Mouse (Mus musculus): ENCODE measurements around the gene Thbs4.
"Not testable (repeated sequence)": the region's sequence is repeated elsewhere in the genome, so short reads cannot be mapped to it uniquely, and the experiment has no call there.

The Thbs4 gene

DNA sequence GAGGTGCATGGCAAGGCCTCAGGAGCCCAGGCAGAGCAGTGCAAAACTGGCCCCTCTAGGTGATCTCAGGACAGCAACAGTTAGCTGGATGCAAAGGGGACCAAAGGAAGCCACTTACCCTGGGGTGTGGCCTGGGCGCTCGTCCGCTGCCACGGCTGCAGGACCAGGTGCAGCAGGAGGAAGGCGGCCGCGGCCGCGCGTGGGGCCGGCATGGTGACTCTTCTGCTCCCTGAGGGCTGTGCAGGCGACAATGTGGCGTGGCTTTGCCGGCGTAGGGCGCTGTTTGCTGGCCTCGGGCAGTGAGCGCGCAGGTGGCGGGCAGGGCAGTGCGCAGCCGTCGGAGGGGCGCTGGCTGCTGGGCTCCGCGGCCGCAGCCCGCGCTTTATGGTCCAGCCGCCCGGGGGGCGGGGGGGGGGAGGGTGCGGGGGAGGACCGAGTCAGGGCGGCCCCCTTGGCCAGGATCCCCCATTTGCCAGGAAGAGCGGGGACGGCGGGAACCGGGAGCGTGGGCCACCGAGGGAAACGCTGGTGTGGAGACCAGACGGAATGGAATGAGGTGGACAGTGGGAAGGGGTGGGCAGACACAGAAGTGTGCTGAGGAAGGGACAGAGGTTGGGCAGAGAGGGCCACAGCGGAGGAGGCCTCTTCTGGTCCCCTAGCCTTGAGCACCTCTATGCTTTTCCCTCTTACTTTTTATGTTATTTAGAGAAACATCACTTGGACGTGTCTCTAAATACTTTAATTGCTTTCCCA, at the start of gene Thbs4:
Thbs4 (minus strand) TSS at position 357 of the 753 bp plus-strand sequence.
- CTCF ChIA-PET: interaction anchor here (0.7 kb wide), 1 partner anchor 425 kb away, joined by 14 read pairs; no protein-coding TSS in a partner anchor

DNA sequence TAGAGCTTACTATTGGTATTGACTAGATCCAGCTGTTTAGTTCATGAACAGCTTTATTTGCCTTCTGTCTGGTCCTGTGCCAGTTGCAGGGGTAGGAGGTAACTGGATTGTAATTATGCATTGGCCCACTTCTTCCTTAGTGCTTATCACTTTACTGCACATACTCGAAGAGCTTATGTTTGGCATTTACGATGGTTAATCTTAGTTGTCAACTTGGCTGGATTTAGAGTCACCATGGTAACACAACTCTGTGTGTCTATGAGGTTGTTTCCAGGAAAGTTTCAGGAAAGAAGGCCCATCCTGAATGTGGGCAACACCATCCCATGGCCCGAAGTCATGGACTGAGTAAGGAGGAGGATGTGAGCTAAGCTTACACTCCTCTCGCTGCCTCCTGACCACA, 38.5 kb upstream of the Thbs4 start:
- CTCF ChIA-PET: no interaction called here

DNA sequence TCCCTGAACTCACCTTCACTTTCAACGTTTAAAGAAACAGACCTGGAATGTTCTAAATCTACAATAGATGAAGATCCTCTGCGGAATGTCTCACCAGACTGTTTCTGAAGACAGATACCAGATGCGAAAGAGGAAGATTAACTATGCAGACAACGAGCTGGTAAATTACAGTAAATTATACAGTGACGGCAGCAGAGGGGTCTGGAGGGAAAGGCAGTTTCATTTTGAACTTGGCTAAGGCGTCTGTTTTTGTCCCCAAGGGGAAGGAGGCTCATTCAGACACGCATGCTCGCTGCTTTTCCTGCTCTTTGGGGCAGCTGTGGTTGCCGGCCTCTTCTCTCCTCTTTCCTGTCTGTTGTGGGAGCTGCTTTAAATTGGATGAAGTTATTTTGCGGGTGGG, 34.2 kb upstream of the Thbs4 start:
- CTCF ChIA-PET: no interaction called here

DNA sequence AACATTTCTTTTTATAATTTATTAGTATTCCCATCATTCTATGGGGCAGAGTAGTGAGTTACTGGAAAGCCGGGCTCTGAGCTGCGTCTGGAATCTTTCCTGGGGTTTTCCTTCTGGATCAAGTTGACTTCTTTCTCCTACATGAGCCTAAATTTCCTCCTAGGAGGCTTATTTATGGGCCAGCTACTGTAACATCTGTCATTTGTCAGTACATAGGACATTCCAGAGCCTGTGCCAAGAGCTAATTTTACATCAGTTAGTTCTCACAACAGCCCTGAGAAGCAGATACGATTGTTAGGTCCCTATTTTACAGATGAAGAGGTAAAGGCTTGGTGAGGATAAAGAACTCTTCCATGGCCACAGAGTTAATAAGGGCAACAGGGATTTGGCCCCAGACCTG, 22.7 kb upstream of the Thbs4 start:
- CTCF ChIA-PET: no interaction called here

DNA sequence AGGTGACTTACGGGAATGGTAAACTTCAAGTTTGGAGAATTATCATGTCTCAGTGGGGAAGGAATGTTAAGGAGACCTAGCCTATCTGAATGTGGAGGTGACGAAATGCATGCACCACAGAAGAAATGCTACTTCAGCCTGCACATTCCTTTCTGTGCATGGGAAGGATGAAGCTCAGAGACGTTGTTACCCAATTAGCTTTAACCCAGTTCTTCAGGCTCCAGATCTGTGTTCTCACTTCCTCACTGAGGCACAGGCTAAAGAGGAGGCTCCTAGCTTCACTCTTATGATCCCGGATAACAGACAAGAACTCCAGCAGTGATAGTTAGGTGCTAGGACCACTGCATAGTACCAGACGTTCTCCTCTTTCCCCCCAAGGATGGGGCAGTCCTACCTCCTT, 21.7 kb upstream of the Thbs4 start:
- CTCF ChIA-PET: no interaction called here

DNA sequence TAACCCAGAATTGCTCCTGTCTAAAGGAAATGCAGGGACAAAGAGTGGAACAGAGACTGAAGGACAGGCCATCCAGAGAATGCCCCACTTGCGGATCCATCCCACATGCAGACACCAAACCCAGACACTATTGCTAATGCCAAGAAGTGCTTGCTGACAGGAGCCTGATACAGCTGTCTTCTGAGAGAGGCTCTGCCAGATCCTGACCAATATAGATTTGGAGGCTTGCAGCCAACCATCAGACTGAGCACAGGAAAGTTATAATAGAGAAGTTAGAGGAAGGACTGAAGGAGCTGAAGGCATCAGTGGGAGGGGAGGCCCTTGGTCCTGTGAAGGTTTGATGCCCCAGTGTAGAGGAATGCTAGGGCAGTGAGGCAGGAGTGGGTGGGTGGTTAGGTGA, 16.0 kb upstream of the Thbs4 start:
- CTCF ChIA-PET: not testable (repeated sequence)

DNA sequence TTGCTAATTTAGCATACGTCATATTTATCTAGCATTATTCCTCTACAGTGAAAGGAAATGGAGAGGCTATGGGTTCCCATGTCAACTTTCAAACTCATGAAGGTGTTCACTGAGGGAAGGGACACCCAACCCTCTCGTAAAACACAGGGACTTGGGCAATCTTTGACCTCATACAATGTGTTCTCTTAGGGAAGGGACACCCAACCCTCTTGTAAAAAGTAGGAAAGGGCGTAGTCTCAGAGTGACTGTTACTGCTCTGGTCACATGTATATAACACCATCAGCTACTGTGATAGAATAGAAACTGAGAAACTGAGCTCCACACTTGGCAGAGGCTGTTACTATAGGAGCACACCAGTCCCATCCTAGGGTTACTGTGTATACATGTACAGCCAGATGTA, 13.2 kb upstream of the Thbs4 start:
- CTCF ChIA-PET: no interaction called here

DNA sequence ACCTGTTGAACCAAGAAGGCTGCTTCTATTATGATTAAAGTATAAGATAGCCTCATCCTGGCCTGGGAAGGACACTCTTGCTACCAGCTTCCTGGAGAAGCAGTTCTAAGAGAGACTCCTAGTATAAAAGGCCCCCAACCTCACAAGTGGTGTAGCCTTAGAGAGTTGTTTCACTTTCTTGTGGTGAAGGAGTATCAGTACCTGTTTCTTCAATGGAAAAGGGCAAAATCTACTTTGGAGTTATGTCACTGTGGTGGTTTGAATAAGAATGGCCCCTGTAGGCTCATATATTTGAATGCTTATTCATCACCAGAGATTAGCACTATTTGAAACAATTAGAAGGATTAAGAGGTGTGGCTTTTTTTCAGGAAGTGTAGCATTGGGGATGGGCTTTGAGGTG, 12.2 kb upstream of the Thbs4 start:
- CTCF ChIA-PET: no interaction called here

DNA sequence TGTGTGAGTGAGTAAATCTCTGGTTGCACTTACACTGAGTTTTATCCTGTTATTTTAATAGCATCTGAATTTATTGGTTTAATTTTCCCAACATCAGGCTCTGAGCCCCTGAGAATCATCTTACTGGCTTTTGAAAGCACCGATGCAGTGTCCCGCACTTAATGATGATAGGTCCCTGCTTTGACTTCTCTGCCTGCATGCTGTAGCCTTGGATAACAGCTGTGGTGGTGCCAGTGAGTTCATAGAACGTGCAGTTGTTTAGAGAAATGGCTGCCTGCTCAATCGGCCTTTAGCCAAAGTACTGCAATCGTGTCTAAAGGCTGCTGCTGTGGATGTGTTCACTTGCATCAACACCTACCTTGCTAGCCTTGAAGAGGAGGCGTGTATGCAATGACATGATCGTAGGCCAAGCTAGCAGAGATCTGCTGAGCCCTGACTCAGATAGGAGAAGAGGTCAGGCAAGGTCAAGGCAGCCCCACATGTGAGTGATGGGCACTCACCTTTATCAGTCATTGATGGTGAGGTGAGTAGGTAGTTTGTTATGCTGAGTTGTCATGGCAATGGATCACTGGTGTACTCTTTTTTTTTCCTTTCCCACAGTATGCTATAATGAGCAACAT, 4.8 kb upstream of the Thbs4 start:
- CTCF ChIA-PET: no interaction called here

DNA sequence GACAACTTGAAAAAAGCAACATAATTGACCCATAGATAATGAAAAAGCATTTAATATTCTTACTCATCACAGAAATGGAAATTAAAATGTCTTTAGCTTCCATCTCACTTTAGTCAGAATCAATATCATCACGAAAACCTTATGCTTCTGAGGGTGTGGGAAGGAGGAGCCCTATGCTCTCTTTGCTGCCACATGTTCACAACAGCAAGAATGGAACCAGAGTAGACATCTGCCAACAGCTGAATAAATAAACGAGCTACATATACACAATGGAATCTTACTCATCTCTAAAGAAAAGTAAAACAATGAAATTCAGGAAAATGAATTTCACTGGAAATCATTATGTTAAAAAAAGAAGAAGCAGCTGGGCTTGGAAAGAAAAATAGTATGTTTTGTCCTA, 4.2 kb upstream of the Thbs4 start:
- CTCF ChIA-PET: no interaction called here

DNA sequence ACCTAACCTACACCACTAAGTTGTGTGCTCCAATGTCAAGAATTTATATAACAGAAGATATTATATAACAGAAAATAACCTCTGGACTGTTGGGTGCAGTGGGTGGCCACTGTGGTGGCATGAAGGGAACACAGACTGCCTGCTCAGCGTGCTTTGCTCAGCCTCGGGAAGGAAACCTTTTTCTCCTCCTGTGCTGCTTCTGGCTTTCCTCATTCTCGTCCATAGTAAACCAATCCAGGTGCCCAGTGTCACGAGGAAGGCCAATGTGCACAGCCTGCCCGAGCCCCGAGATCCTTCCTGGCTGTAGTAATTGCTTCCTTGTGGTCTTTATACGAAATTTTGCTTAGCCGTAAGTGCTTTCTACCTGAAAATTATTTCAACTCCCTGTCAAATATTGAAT, 982 bp downstream of the Thbs4 start:
- CTCF ChIA-PET: interaction anchor here (0.7 kb wide), 1 partner anchor 426 kb away, joined by 14 read pairs; no protein-coding TSS in a partner anchor

DNA sequence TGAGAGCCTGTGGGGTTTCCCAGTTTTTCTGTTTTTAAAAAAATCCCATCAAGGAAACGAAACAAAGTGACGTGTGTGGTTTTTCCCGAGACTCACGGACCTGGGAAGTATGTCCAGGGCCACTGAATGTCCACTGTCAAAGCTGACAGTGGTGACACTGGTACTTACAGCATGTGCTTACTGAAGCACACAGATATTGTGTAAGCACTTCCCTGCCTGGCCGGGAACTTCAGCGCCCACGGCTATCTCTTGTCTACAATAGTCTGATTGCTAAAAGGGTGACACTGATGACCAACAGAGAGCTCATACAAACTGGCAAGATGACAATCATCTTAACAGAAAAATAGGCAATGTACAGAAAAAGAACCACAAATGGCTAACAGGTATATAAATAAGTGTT, 3.1 kb downstream of the Thbs4 start:
- CTCF ChIA-PET: no interaction called here

DNA sequence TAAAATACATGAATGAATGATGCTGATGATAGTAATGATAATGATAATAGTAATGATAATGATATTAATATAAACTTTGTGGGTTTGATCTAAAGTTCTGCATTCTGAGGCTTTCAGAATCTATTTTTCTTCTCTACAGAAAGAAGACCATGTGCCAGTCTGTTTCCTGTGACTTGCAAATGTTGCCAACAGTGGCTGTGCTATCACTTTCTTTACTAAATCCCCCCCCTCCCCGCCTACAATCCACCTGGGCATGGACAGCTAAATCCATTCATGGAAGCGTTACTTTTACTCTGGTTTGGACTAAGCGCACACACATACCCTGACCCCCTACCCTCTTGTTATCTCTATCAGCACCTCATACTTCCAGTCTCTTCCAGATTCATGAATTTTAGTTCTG, 10.3 kb downstream of the Thbs4 start:
- CTCF ChIA-PET: no interaction called here

DNA sequence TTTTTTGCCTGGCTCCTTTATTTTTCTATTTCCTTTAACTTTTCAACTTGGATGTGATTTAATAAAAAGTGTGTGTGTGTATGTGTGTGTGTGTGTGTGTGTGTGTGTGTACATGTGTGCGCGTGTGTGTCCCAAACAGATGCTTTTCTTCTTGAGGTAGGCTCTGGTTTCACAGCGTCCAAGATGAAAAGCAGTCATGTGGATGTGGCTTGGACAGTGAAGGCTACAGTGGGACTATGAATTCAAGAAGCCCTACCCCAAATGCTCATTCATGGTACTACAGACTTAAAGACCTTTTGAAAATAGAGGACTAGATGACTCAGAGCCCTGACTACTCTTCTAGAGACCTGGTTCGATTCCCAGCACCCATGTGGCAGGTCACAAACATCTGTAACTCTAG, 11.1 kb downstream of the Thbs4 start:
- CTCF ChIA-PET: no interaction called here

DNA sequence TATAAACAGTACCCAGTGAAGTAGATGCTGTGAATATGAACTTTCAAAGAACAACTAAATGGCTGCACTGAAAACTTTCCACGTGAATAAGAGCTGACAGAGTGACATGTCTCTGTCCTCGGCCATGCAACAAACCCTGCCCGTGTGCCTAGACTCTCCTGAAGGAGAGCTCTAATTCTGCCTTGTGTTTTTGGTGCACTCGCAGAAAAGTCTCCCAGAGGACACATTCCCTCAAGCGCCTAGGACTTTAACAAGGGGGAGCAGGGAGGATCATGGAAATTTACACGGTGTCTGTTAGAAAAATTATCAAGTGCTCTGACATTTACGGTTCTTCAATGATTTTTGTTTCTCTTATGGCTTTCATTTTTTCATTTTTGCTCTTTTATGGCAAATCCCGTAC, 13.7 kb downstream of the Thbs4 start:
- CTCF ChIA-PET: no interaction called here

DNA sequence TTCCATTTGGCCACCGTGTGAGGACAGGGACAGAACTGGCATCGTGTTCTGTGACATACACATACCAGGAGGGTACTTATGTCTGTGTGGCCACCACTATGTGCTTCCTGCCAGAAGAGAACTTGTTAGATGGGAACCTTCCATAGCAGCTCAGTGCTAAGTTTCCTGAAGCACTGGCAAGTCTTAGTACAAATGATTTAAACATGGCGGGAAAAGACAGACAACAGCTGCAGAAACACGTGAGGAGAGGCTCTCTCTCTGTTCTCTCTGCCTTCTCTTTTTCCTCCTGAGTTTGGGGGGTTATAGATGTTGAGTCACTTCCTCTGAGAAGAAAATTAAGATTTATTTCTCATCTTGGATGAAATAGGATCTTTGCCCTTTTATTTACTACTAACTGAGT, 14.5 kb downstream of the Thbs4 start:
- CTCF ChIA-PET: no interaction called here

DNA sequence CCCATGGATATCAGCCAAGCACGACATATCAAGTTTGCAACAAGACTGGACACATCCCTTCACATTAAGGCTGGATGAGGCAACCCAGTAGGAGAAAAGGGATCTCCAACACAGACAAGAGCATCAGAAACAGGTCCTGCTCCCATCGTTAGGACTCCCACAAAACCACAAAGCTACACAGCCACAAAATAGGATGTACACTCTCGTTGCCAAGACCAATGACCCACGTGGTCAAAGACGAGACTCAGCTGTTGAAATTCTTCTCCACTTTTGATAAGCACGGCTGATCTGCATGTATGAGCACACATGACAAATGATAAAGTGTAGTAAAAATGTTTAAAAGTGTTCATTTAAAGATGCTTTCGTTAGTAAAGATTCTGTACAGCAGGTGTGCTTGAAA, 16.0 kb downstream of the Thbs4 start:
- CTCF ChIA-PET: no interaction called here

DNA sequence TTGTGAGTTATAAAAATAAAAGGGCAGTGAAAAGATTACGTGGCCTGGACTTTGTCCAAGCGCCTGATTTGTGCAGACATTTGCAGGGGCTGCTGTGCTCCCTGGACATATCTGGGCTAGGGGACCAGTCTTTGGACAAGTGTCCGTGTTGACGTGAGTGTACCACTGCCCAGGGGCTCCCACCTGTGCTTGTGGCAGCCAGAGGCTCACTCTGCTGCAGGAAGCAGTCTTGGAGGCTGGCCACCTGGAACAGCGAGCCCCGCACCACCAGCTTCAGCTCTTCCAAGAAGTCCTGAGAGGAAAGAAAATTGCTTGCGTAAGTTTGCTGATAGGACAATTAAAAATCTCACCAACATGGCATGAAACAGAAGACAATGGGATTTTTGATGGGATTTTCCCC, 18.7 kb downstream of the Thbs4 start:
- CTCF ChIA-PET: no interaction called here

DNA sequence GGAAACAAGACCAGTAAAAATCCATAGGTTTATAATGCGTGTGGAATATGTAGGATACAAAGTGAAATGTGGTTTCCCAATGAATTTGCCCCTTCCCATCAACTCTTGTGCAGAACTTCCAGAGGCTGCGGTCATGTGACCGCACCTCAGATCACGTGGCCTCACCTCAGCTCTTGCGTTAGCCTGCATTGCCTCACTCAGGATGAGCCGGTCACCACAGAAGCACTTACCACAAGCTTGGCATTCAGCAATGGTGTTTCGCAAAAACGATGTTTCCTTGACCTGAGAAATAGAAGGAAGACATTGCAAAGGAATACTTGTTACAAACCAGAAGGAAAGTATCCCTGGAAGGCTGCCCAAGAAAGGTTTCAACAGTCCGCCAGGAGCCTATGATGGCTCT, 19.7 kb downstream of the Thbs4 start:
- CTCF ChIA-PET: no interaction called here

DNA sequence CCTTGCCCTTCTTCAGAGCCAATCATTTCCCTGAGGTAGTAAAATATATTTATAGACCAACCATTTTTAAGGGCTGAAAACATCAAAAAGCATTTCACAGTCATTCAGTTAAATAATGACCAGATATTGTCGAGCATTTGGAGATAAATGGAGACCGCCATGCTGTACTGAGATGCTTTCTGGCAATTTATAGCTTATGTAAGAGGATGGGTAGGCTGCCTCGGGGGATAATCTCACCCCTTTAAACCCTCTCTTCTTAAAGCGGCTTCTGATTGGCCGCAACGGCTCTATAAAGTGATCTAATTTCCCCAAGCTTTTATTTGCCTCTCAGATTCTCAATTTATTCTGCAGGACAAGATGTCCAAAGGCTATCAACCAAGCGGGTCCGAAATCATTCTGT, 22.1 kb downstream of the Thbs4 start:
- CTCF ChIA-PET: no interaction called here

DNA sequence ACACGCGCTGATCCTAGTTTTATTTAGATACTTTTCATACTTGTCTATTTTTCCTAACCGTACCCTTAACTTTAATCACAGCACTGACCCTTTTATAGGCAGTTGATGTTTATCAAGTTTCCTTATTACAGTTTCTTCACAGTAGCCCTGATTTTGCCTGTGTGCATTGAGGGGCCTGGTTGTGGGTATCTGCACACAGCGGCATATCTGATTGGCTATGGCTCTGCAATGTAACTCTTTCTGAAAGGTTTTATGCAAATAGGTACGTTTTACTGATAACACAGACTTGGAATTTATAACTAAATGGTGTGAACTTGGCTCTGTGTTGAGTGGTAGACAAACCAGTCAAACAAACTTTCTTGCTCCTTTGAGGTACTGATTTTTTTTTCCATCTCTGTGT, 23.1 kb downstream of the Thbs4 start:
- CTCF ChIA-PET: no interaction called here

DNA sequence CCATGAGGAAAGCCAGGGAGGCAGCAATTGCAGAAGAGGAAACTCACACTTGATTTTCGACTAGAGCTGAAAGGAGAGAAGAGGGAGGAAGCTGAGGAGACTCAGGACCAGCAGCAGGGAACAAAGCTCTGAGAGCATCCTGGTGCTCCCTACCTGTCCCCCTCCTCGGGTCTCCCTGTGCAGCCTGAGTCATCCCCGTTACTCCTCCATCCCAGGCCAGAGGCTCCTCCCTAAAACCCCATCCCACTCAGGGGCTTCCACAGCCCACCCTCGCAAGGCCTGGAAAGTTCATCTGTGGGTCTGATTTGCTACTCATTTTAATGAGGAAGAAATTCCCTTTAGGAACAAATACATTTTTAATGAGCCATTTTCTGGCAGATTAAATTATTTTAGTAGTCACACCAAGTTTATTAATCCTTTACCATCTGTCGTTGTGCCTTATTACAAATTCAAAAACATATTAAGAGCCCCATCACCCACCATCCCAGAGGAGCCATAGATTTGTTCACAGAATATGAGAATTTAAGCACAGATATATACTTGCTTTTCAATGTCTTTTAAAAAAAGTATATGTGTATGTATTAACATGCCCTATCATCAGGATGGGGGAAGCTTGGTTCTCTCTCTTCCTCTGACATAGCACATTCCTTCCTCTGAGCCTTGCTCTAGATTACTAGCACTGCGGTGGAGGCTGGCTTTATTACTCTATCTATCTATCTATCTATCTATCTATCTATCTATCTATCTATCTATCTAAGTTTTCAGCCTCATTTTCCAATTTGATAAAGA, 29.0 kb downstream of the Thbs4 start:
- CTCF ChIA-PET: no interaction called here

DNA sequence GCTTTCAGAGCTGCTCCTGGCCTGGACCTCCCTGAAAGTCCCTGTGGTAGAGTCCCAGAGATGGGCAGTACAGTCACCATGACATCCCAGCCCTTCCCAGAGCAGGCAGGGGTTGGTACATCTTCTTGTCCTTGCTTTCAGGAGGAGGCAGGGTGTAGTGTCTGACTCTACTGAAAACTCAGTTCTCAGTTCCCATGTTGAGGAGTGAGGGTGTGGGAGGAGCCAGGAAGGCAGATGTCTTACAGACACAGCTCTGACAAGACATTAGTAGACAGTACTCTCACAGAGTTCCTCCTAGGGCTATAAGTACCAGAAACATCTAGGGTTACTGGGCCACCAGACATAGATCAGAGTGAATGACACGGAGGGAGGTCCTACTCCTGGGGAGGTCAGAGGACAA, 32.3 kb downstream of the Thbs4 start:
- CTCF ChIA-PET: no interaction called here
